ENCODE assay signal across 25 mouse cellular contexts in genomic region chrX:72962743-72963142, GRCm38 (mm10). TPM values are rescaled to one million over a fixed set of nuclear protein-coding genes. Genes with fewer than 3 reads are reported as not detected.
"Had no signal": no experiment of that assay in that cellular context is flagged by ENCODE, and none has a peak within 500 bp of the region (broad histone marks: within the 10 kb centered on the region; RNA-seq: fewer than 3 reads in every experiment).

No protein-coding gene starts in this region.

- H3K27me3 ChIP-seq: heart, embryonic 13.5 days; heart, embryonic 15.5 days; hindbrain, embryonic 15.5 days; limb, embryonic 13.5 days; limb, embryonic 15.5 days; liver, embryonic 12.5 days had no signal

- H3K9ac ChIP-seq: heart, embryonic 13.5 days; heart, embryonic 15.5 days; hindbrain, embryonic 15.5 days; kidney, embryonic 15.5 days; limb, embryonic 13.5 days; limb, embryonic 15.5 days; liver, embryonic 12.5 days; liver, embryonic 14.5 days had no signal

- DNase-seq: gastrocnemius, postnatal 14 days; gastrocnemius, postnatal 36 days; heart, adult 2 months; heart, postnatal 14 days; heart, postnatal 36 days; kidney, adult 11 months; kidney, adult 2 months; kidney, adult 9 months; kidney, postnatal 14 days; kidney, postnatal 36 days; layer of hippocampus, adult 9-11 months; layer of hippocampus, postnatal 36 days; left cerebral cortex, postnatal 4 days had no signal

- H3K4me2 ChIP-seq: heart, embryonic 11.5 days; heart, embryonic 13.5 days; heart, embryonic 15.5 days; hindbrain, embryonic 15.5 days; kidney, embryonic 15.5 days; limb, embryonic 13.5 days; limb, embryonic 15.5 days; liver, embryonic 12.5 days had no signal

- H3K27ac ChIP-seq: heart, adult 2 months; heart, embryonic 13.5 days; heart, embryonic 15.5 days; hindbrain, embryonic 15.5 days; kidney, embryonic 15.5 days; kidney, postnatal 0 days; limb, embryonic 13.5 days; limb, embryonic 15.5 days; liver, embryonic 12.5 days; liver, embryonic 14.5 days had no signal

- H3K36me3 ChIP-seq: heart, embryonic 15.5 days; limb, embryonic 13.5 days; limb, embryonic 15.5 days had no signal

- H3K4me1 ChIP-seq: heart, embryonic 13.5 days; heart, embryonic 15.5 days; hindbrain, embryonic 15.5 days; kidney, embryonic 15.5 days; limb, embryonic 13.5 days; limb, embryonic 15.5 days; liver, embryonic 12.5 days had no signal

- H3K9me3 ChIP-seq: heart, embryonic 13.5 days; heart, embryonic 15.5 days; hindbrain, embryonic 15.5 days; kidney, embryonic 15.5 days; limb, embryonic 13.5 days; limb, embryonic 15.5 days; liver, embryonic 12.5 days had no signal

- H3K4me3 ChIP-seq: heart, adult 2 months; heart, embryonic 13.5 days; heart, embryonic 15.5 days; hindbrain, embryonic 15.5 days; kidney, embryonic 15.5 days; limb, embryonic 13.5 days; limb, embryonic 15.5 days; liver, embryonic 12.5 days had no signal

- ATAC-seq: intestine, embryonic 16.5 days; liver, embryonic 12.5 days had no signal

RNA-seq across cellular contexts. Expression of gene Zfp185, which starts 24.4 kb away (rescaled TPM):
- total RNA-seq: hematopoietic stem cell, adult 5-6 weeks had no signal
